Mouse (Mus musculus) cerebellum, adult 9-10 months (tissue): Measurements from ENCODE around the gene Mgea5.
A peak's percentile ranks its signal among the peaks of the same experiment; 100 is the strongest.
"Not testable (repeated sequence)": the region's sequence is repeated elsewhere in the genome, so short reads cannot be mapped to it uniquely, and the experiment has no call there.

Experiments
- DNase-seq: peaks from one replicate; pipeline ENCODE4 v3.0.0; 2022

The Mgea5 gene

DNA sequence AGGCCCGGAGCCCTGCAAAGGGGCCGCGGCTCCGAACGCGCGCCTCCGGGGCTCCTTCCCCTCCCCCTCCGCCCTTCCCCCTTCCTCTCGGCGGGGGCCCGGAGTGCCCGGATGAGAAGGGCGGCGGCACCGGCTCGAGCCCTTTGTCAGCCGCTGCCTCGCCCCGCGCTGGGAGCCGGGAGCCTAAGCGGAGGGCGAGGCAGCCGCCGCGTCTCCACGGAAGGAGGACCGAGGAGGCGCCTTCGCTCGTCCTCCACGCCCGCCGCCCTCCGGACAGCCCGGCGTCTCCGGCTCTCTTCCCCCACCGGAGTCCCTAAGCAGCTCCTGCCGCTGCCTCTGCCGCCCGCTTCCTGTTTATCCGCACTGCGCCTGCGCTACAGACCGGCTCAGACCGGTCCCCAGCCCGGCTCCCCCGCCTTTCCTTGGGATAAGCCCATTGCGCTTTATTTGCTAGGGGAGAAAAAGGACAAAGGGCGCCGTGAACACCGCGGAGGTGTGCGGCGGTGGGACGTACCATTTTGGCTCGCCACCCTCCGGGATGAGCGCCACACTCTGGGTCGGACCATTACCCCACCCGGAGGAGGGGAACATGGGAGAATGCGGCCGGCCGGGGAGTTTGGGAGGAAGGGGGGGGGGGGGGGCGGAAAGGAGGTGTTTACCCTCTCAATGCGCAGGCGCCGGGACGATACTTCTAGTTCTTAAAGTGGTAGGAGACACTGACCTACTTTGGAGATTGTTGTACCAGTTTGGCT, at the start of gene Mgea5:
Gene Mgea5 (minus strand): TSS at position 657 of the 752 bp plus-strand sequence.
- peak; percentile 99 for DNase-seq

DNA sequence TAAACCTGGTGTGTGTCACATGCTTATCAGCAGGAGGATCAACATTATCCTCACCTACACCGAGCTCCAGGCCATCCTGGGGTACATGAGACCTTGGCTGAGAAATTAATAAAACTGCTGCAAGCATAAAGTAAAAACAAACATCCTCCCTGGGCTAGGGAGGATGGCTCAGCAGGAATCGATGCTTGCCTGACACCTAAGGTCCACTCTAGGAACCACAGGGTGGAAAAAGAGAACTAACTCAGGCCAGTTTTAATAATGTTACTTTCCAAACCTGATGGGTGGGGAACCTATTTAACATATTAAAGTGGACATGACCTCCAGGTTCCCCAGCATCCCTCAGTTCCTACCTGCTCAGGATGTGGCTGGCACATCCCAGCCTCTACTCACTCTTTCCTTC, 47.0 kb upstream of the Mgea5 start:
- DNase-seq: no peak

DNA sequence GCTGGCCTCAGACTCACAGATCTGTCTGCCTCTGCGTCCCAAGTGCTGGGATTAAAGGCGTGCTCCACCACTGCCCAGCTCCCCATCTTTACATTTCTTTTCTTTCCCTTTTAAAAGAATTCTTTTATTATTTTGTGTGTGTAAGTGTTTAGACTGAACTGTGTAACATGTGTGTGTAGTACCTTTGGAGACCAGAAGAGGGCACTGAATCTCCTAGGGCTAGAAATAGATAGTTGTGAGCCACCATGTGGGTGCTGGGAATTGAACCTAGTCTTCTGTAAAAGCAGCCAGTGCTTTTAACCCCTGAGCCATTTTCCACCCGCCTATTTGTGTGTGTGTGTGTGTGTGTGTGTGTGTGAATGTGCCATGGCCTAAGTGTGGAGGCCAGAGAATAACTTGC, 44.1 kb upstream of the Mgea5 start:
- DNase-seq: no peak

DNA sequence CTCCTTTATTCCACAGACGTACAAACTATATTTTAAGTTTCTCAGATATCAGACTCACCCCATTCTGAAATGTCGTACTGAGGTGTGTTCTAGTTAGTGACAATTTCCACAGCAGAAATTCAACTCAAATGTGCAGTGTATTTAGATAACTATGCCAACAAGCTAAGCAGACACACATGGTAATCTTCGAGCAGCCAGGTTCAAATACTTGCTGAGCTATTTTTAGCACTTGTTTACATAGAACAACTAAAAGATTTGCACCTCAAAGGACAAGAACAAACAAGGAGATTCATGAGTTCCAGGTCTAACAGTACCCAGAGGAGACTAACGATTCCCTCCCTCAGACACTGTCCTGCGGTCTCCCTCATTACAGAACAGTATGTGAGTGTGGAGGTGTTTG, 43.5 kb upstream of the Mgea5 start:
- DNase-seq: no peak

DNA sequence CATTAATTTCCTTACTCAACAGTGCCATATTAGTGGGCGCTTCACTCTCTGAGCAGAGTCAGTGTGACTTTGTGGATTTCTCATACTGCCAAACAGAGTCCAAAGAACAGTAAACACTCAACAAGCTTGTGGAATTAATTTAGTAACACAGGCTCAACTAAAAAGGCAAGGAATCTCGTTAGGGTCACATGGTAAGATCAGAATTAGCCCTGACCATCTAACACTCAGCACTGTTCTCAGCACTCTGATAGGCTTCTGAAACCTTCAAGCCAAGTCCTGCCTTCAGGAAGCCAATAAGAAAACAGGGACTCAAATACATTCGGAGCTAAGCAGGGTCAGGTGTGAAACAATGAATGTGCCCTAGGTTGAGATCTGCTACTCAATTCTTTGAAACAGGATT, 42.5 kb upstream of the Mgea5 start:
- no peak for DNase-seq

DNA sequence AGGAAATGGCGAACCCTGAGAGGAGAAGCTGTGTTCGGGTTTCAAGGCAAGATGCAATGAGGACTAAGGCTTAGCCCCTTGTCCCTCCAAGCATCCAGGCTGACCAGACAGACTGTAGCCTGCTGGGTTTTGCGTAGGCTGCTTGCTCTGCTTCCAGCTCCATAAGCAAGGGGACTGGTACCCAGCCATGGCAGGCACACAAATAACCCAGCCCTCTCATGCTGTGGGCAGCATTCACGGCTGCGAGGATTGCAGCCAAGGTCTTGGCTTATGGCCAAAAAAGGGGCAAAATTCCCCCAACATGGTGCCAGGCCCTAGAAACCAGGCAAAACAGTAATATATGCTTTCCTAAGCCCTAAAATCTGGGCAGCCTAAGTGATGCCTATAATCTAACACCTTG, 38.2 kb upstream of the Mgea5 start:
- peak; percentile 40 for DNase-seq

- DNase-seq: no peak
Observed at GRCm38 (mm10) chr19:45817816-45818490, 34.3 kb upstream of the Mgea5 start.

DNA sequence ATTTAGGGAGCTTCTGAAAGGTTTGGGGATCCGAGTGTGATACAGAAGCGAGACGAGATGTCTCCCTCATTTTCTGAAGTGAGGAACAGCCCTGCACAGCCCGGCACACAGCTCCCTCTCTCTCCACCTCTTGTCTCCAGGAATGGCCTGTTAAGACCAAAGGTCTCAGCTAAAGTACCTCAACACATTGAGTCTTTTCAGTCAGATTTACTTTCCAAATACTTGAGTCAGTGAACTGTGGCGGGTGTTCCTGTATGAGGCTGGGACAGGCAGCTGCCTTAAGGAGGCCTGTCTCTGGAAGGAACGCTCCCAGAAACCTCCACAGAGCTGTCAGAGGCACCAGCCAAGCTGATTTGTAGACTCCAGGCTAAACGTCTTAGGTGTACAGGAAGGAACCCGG, 33.1 kb upstream of the Mgea5 start:
- DNase-seq: no peak

GRCm38 (mm10) chr19:45815831-45816405, 32.3 kb upstream of the Mgea5 start, which contains the start of gene Kcnip2:
Gene Kcnip2 (minus strand): TSS chr19:45816061.
- no peak for DNase-seq

DNA sequence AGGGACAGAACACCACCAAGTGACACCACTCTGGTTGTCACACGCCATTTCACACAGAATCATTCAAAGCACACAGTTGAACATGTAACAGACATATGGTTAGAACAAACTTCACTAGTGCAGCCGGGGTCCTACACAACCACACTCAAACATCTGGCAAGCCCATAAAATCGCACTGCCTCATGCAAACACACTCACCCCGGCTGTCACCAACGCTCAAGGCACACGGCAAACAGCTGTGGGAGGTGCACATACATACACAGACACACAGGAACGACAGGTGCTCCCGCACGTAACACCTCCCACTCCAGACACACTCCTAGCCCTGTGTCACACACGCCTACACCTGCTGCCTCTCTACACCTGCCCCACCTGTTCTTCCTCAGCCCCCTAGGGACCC, 31.5 kb upstream of the Mgea5 start:
- no peak for DNase-seq

DNA sequence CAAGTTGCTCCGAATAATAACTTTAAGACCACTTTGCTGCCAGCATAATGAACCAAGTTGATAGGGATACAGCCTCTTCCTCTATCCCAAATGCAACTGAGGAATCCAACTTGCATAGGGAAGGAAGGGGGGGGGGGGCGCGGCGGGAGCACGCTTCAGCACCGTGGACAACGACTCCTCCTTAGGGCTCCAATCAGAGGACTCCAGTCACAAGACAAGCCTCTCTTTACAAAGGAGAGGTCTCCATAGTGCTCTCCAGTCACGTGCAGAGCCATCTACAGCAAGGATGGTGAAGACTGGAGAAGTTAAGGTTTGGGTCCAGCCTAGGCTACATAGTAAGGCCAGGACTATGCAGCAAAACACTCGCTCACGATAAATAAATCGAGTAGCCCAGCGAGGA, 30.2 kb upstream of the Mgea5 start:
- DNase-seq: no peak

- DNase-seq: peak; percentile 86
Observed at GRCm38 (mm10) chr19:45813263-45813662, 29.6 kb upstream of the Mgea5 start.

- DNase-seq: no peak
Observed at GRCm38 (mm10) chr19:45812673-45813252, 29.1 kb upstream of the Mgea5 start.

GRCm38 (mm10) chr19:45812115-45812514, 28.5 kb upstream of the Mgea5 start:
- DNase-seq: no peak

DNA sequence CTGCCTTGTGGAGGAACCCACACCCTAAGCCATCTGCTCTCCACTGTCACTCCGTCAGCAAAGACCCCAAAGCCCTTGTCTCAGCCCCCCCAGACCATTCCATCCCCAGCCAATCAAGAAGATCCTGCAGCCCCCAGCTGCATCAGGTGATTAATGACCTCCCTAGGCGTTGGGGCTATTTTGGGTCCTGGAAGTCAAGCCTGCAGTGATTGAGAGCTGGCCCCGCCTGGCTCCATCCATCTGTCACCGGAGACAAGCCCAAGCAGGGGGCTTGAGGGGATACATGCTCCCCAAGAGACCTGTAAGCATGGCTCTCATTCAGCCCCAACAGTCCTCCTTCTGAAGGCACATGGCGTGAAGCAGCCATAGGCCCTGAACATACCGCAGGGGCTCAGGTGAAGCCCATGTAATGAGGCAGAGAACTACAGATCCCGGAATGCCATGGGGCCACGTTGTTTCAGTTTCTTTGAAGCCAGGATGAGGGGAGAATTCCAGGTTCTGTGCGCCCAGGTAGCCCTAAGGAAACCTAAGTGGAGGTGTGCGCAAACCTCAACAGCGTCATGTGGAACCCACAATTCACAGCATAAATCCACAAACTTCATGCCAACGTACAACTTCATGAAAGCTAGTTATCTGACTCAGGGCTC, 27.5 kb upstream of the Mgea5 start:
- DNase-seq: no peak

DNA sequence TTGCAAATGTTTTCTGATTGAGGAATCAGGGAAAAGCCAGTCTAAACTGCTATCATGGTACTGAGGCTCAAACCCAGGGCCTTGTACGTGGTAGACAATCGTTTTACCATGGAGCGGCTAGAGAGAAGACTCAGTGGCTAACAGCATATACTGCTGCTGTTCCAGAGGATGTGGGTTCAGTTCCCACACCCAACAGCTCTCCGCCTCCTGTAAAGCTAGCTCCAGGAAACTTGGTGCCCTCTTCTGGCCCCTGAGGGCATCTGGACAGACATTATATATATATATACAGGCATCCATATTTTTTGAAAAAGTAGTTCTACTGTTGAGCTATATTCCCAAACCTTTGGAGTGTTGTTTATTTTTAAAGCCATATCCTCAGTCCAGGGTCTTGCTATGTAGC, 24.1 kb upstream of the Mgea5 start:
- DNase-seq: no peak

DNA sequence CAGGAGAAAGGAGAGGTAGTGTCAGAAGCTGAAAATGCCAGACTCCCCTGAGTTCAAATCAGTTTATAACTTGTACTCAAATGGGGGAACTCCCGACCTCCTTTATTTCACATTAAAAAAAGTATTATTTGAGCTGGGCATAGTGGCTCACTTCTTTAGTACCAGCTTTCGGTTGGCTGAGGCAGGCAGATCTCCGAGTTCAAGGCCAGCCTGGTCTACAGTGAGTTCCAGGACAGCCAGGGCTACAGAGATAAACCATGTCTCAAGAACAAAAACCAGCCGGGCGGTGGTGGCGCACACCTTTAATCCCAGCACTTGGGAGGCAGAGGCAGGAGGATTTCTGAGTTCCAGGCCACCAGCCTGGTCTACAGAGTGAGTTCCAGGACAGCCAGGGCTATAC, 22.2 kb upstream of the Mgea5 start:
- DNase-seq: not testable (repeated sequence)

- peak; percentile 53 for DNase-seq
Observed at GRCm38 (mm10) chr19:45804593-45805368, 21.1 kb upstream of the Mgea5 start.

DNA sequence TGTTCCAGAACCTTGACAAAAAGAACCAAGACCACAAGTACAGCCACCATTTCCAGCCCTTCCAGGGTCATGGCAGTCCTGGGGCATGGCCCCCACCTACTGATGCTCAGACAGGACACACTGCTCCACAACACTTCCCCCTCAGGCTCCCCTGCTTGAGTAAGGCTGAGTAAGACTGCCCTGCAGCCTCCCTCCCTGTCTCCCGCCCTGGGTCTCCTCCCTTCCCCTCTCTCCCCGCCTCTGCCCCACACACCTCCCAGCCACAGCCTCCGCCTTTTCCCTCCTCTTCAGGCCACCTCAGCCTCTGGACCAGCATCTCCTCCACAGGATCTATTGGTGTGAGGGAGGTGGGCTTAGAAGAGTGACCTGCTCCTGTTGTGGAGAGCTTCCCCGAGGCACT, 19.8 kb upstream of the Mgea5 start:
- DNase-seq: no peak

DNA sequence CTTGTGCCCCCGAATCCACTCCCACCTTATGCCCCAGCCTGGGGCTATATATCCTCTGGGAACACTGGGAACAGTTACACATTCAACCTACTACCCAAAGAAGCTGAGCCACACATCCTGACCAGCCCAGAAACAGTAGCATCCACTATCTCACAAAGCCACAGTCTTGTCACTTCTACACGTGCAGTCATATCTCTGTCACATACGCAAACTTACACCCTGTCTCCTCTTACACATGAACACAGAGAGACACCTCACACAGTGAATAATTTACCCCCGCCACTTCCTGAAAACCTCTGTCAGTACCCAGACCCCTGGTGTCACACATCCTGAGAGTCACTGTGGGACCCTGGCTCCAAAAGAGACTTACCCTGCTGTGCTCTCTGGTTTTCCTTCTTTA, 19.1 kb upstream of the Mgea5 start:
- DNase-seq: no peak

- DNase-seq: no peak
Observed at GRCm38 (mm10) chr19:45796879-45797278, 13.2 kb upstream of the Mgea5 start.

DNA sequence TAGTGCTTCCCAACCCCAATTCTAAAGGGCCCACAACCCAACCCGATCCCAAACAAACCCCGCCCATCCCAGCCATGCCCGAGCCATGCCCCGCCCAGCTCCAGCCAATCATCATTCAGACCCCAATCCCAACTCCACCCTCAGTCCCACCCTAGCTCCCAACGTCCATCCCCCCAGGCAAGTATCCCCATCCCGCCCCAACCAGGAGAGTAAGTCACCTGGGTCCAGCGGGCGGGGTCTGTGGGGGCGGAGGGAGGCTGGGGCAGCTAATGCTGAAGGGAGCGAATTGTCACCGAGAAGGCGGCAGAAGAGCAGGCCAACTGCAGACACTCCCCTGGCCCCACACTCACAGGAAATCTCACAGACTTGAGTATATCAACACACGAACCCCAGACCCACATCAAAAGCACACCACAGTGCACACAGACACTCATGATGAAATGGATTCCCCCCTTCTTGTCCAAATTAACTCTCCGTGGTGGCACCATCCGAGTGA, 12.5 kb upstream of the Mgea5 start:
- DNase-seq: no peak
